Mouse (Mus musculus): Measurements from ENCODE around the gene Caprin2.
"Not testable (repeated sequence)": the region's sequence is repeated elsewhere in the genome, so short reads cannot be mapped to it uniquely, and the experiment has no call there.

Caprin2 gene

GRCm38 (mm10) chr6:148895773-148896506, at the start of gene Caprin2:
TSS of gene Caprin2 (minus strand) at chr6:148896237.
- DNase-seq (ENCODE audit: low spot score in 2 of 2) = peak; percentile 92 to 95

DNA sequence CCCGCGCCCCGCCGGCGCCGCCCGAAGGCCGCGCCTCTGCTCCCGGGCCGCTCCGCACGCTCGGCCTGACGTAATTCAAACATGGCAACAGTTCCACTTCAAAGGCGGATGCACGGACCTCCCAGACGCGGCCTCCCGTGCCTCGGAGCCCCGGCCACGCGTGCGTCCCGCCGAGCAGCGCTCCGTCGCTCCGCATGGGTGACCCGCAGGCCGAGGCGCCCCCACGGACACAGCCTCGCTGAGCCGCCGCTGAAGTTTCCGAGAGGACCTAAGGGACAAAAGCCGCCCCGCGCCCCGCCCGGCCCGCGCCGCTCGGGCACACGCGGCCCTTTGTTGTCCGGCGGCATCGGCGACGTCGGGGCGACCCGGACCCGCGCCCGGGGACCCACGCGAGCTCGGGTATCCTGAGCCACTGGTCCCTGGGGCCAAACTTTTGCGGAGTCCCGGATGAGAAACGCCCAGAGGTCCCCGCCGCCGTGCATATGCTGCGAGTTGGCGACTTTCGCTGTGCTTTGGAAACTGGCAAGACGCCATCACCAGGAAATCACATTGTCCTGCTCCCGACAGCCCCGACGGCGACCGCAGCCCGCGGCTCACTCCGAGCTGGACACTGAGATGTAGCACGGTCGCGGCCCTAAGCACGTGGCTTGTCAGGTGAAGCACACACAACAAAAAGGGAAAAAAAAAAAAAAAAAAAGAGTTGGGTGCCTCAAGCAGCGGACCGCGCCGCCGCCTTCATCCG, 48.9 kb upstream of the Caprin2 start:
- peak; percentile 61 to 83 for DNase-seq (ENCODE audit: low spot score in 2 of 2)

DNA sequence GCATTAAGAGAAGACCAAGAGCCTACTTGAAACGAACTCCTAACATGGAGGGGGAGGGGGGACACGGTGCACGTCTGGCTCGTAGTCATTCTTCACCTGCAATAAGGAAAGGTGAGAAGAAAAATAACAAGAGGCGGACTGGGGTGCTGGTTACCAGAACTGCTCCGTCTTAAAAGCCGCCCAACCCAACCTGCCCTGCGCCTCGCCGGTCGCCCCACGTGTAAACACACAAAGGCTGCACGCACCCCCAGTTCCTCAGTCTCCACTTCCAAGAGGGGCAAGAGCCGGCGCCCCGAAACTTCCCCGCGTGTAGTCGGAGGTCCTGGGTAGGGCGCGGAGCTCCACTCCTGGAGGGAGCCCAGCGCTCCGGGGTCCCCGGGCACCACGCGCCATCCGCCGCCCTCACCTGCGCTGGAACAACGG, 48.3 kb upstream of the Caprin2 start:
- DNase-seq (ENCODE audit: low spot score in 2 of 2) = no peak

DNA sequence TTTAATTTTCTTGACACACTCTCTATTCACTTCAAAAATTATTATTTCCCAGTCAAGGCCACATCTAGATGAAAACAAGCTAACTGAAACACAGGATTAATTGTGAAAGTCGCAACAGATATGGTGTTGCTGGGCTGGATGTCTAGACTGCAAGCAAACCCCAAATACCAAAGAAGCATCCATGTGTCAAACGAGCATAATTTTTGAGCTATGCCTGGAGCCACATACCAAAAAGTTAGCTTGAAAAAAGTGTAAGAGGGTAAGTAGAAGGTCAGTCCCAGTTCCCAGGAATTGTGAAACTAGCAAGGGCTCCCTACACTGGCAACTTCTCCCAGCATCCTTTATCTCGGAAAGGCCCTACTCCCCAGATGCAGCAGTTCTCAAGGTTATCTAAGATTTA, 47.7 kb upstream of the Caprin2 start:
- no peak for DNase-seq (ENCODE audit: low spot score in 2 of 2)

- DNase-seq (ENCODE audit: low spot score in 2 of 2) = no peak
These were observed 46.4 kb upstream of the Caprin2 start for GRCm38 (mm10) chr6:148942406-148942805.

GRCm38 (mm10) chr6:148941880-148942279, 45.8 kb upstream of the Caprin2 start:
- no peak for DNase-seq (ENCODE audit: low spot score in 2 of 2)

GRCm38 (mm10) chr6:148940383-148940782, 44.3 kb upstream of the Caprin2 start:
- peak in 1 of 2 experiments; percentile 22 for DNase-seq (ENCODE audit: low spot score in 2 of 2)

DNA sequence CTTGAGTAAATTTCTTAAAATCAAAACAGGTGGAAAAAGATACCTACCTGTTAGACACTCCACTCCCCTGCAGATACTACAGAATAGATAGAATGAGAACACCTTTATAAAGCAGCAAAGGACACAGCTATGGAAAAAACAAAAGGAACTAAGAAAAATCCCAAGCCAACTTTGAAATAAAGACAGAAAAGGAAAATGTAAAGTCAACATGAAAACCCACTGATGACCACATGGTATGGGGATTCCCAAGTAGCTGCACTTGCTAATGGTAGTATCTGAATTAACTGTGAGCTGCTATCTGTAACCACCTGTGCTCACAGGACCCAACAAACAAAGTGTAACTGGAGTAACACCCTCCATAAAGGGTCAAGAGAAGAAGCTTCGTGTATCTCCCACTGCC, 41.7 kb upstream of the Caprin2 start:
- DNase-seq (ENCODE audit: low spot score in 2 of 2) = no peak

GRCm38 (mm10) chr6:148934961-148935590, 39.0 kb upstream of the Caprin2 start:
- DNase-seq (ENCODE audit: low spot score in 2 of 2) = no peak

DNA sequence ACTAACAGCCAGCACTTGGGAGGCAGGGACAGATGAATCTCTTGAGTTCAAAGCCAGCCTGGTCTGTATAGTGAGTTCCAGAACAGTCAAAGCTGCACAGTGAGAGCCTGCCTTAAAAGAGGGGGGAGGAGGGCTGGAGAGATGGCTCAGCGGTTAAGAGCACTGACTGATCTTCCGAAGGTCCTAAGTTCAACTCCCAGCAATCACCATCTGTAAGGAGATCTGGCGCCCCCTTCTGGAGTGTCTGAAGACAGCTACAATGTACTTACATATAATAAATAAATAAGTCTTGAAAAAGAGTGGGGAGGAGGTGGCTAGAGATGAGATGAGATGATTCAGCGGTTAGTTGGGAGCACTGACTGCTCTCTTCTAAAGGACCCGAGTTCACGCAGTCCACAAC, 35.2 kb upstream of the Caprin2 start:
- DNase-seq (ENCODE audit: low spot score in 2 of 2) = peak; percentile 17 to 68

DNA sequence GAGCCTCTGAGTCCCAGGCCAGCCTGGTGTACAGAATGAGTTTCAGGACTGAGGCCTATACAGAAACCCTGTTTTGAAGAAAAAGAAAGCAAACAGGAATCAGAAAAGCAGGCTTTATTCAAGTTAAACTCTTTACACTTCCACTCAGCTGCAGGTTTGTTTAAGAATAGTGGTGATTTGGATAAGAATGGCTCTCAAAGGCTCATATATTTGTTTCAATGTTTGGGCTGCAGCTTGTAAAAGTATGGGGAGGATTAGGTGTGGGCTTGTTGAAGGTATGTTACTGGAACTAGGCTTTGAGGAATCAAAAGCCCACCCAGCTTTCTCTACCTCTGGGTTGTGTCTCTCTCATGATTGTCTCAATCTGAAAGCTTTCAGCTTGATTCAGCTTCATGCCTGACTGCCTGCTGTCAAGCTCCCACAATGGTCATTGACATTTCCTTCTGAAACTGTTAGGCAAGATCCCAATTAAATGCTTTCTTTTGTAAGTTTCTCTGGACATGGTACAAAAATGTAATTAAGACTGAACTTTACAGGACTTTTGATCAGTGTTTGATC, 22.9 kb upstream of the Caprin2 start:
- no peak for DNase-seq (ENCODE audit: low spot score in 2 of 2)

- no peak for DNase-seq (ENCODE audit: low spot score in 2 of 2)
These were observed 21.6 kb upstream of the Caprin2 start for GRCm38 (mm10) chr6:148917672-148918071.

DNA sequence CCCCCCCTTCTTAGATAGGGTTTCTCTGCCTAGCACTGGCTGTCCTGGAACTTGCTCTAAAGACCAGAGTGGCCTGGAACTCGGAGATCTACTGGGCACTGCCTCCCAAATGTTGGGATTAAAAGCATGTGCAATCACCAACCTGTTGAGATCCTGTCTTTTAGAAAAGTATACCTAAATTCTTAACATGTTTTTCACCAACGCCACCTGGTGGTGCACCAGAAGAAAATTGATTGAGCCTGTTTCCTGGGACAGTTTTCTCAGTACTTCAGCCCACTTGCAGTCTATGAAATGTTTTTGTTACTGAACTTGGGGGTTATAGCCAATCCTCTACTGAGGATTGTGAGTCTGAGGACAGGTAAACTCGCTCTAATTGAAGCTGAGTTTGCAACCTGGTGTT, 20.8 kb upstream of the Caprin2 start:
- DNase-seq (ENCODE audit: low spot score in 2 of 2) = no peak

DNA sequence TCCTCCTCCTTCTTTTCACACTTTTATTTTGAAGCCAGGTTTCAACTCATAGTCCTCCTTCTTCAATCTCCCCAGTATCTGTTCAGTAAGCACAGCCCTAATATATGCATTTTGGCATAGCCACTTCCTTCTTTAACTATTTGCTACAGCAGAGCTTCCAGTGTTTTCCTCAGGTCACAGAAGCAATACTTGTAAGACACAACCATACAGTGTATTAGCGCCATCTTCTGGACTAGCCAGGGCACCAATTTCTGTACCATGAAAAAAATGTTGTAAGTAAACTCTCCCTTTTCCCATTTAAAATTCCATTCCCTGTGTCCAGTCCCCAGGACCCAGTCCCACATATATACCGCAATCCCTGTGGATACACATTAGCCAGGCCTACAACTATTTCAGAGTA, 17.9 kb upstream of the Caprin2 start:
- peak in 1 of 2 experiments; percentile 28 for DNase-seq (ENCODE audit: low spot score in 2 of 2)

GRCm38 (mm10) chr6:148911906-148912305, 15.9 kb upstream of the Caprin2 start:
- DNase-seq (ENCODE audit: low spot score in 2 of 2) = not testable (repeated sequence)

GRCm38 (mm10) chr6:148906958-148907357, 10.9 kb upstream of the Caprin2 start:
- no peak for DNase-seq (ENCODE audit: low spot score in 2 of 2)

DNA sequence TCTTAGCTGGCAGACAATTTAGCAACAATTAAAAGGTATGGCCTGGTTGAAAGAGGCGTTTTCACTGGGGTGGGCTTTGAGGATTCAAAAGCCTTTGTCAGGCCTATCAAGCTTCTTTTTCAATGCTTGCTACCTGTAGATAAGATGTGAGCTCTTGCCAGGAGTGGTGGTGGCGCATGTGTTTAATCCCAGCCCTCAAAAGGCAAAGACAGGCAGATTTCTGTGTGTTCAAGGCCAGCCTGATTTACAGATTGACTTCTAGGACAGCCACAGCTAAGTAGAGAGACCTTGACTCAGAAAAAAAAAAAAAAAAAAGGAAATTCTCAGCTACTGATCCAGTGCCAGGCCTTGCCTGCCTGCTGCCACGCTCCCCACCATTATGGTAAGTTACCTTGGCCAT, 6.7 kb upstream of the Caprin2 start:
- DNase-seq (ENCODE audit: low spot score in 2 of 2) = no peak

DNA sequence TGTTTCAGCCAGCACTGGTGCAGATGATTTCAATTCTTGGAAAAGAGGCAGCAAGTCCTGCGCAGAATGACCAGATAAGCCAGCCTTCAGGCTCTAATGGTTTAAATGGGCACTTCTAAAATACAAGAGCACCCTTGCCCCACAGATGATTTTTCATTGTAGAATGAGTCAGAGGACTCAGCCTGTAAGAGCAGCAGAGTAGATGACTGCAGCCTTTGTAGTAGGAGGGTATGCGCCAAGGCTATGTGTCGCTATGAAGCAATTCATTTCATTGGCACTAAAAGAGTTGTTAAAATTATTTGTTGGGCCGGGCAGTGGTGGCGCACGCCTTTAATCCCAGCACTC, 442 bp upstream of the Caprin2 start:
- no peak for DNase-seq (ENCODE audit: low spot score in 2 of 2)

DNA sequence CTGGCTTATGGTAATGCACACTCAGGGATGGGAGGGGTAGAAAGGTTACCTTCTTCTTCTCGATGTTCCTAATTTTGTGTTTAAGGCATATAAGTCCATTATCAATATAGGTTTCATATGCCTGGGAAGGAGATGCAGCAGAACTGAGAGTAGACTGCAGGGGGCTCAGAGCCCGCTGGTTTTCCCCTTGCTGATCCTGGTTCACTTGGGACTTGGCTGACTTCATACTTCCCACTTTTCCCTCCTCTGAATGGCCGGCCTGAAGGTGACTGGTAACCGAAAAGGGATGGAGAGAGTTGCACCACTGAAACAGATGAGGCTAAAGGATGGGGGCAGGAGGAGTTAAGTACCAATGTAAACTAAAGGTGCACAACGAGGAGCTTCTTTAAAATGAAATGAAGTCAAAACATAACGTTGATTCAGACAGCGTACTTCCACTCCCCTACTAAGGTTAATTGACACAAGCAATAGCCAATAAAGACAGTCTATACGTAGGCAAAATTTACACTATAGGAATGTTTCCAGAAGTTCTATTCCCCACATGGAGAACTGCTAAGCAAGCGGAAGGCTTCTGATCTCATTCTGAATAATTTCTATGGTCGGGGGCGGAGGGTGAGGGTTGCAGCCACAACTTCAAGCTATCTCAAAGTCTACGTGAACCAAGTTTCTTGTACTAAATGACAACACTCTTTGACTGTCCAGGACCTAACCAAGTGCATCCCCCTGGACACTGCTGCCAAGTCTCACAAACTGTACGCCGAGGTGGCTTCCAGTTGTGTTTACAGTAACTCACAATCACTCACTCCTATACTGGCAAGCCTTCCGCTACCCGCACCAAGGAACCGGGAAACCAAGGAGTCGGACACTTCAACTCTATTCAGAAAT, 907 bp downstream of the Caprin2 start:
- DNase-seq (ENCODE audit: low spot score in 2 of 2) = no peak

- DNase-seq (ENCODE audit: low spot score in 2 of 2) = no peak
These were observed 22.1 kb downstream of the Caprin2 start for GRCm38 (mm10) chr6:148873911-148874310.

- DNase-seq (ENCODE audit: low spot score in 2 of 2) = no peak
These were observed 50.4 kb downstream of the Caprin2 start for GRCm38 (mm10) chr6:148845629-148846028.

DNA sequence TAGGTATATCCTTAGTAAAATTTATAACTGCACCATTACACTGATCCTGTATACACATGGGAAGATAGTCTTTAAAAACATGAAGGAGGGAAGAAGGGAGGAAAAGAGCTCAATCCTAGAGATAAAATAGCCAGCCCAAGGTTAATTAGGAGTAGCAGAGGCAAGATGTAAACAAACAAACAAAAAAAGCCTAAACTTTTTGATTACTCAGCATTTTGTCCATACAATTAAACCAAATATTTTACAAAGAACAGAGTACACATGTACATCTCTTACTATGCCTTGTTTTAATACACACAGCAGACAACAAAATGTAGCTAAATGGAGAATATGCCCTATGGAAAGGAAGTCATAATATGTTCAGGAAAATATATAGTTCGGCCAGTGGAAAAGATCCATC, 54.3 kb downstream of the Caprin2 start:
- DNase-seq (ENCODE audit: low spot score in 2 of 2) = no peak

Measured in spleen, postnatal 4 days (tissue).